Mouse (Mus musculus) bone marrow, adult 2 months (tissue): ENCODE data around the gene Map3k21. TPM values are rescaled to one million over a fixed set of nuclear protein-coding genes. Genes with fewer than 3 reads are reported as not detected.

Experiments used
- H3K27ac ChIP-seq: fragments of 200-500 bp; 2 replicates; pipeline ENCODE4 v1.5.1; 2012; ENCODE audit warnings: low read depth, mild to moderate bottlenecking, control low read depth, inconsistent platforms, low read length; ENCODE audit not compliant: control insufficient read depth, poor library complexity, insufficient read depth
- H3K4me1 ChIP-seq: fragments of 200-500 bp; 2 replicates; pipeline ENCODE4 v1.6.1; 2011; ENCODE audit warnings: low read length; ENCODE audit not compliant: control insufficient read depth, insufficient read depth
- H3K4me3 ChIP-seq: fragments of 200-500 bp; replicated peaks from 2 replicates; pipeline ENCODE3; 2011; ENCODE audit warnings: mild to moderate bottlenecking, low read depth, low read length, control low read depth; ENCODE audit not compliant: control insufficient read depth
- CTCF ChIP-seq: fragments of 200-500 bp; IDR thresholded peaks from 2 replicates; pipeline ENCODE4 v1.5.1; 2011; ENCODE audit warnings: low read length, control low read depth; ENCODE audit not compliant: control insufficient read depth, insufficient read depth
- POLR2A ChIP-seq: fragments of 200-500 bp; IDR thresholded peaks from 2 replicates; pipeline ENCODE4 v1.6.1; 2011; ENCODE audit warnings: low read depth, mild to moderate bottlenecking, control low read depth, low read length, borderline replicate concordance; ENCODE audit not compliant: control insufficient read depth
- WGBS: fragments of 180-500 bp; shearing (Covaris S2); methylation state at CpG from one replicate; pipeline ENCODE4 v1.1.7; 2018; 5-methylcytosine and 5-hydroxymethylcytosine counted together
- polyA plus RNA-seq: library from polyadenylated mRNA; stranded (reverse); fragments of >200 nt; gene quantifications from 2 replicates; pipeline ENCODE4 v1.2.4, GENCODE M21; 2011; ENCODE audit warnings: low replicate concordance; ENCODE audit not compliant: missing spikeins, insufficient read depth, insufficient read length

Gene Map3k21
- polyA plus RNA-seq, 1 experiment = not detected

GRCm38 (mm10) chr8:125971336-125971735 lies 61.1 kb downstream of the Map3k21 start:
- no peak for TF ChIP-seq POLR2A
- TF ChIP-seq CTCF = no peak
- 76% methylated on average over 3 of the region's 3 CpGs for WGBS
- Histone ChIP-seq H3K4me1 (no peaks in the 10 kb centered on the region), H3K27ac (no peak overlapping the region), H3K4me3 (no peak overlapping the region)

DNA sequence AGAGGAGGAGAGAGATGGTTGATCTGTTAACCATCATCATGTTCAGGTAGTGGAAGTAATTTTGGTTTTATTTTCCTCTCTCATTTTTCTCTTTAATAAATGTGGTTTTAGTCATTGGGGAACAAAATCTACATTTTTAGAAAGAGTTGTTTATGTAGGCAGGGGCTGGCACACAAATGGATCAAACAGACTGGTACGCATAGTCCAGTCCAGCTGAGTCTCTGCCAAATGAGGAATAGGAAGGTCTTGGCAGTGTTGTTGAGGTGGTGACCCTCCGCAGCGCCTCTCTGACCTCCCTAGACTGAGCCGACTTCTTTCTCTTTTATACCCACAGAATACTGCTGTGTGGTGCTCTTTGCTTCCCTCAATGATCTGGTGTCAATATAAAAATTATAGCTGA lies 65.7 kb downstream of the Map3k21 start:
- no peaks in the 10 kb centered on the region for H3K4me1 ChIP-seq
- TF ChIP-seq POLR2A (no peak), CTCF (no peak)
- 82% methylated on average over 4 of the region's 4 CpGs for WGBS
- H3K27ac ChIP-seq = no peak overlapping the region
- no peak overlapping the region for H3K4me3 ChIP-seq

DNA sequence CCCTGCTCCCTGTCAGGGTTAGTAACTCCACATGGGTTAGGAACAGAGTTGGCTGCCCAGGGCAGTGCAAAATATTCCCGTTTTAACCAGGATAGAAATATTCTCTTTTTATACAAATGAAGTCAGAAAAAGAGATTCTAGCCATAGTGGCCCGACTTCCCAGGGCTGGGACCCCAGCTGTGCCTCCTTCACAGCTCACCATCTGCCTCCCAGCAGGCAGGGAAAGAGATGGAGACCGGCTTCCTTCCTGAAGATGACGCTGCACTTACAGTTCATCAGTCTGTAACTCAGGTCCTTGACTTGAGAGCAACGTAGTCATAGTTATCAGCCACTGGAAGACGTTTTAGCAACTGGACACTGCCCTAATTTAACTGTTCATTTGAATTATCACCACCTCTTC lies 70.6 kb downstream of the Map3k21 start:
- WGBS = 13% methylated on average over 6 of the region's 6 CpGs
- no peak overlapping the region for H3K4me3 ChIP-seq
- no peaks in the 10 kb centered on the region for H3K4me1 ChIP-seq
- TF ChIP-seq POLR2A = no peak
- no peak for TF ChIP-seq CTCF
- no peak overlapping the region for H3K27ac ChIP-seq

GRCm38 (mm10) chr8:125983515-125983914 lies 73.3 kb downstream of the Map3k21 start:
- Histone ChIP-seq H3K27ac (no peak overlapping the region), H3K4me3 (no peak overlapping the region), H3K4me1 (no peaks in the 10 kb centered on the region)
- TF ChIP-seq POLR2A (no peak), CTCF (no peak)
- WGBS = 34% methylated on average over 3 of the region's 3 CpGs

- H3K4me1 ChIP-seq = no peaks in the 10 kb centered on the region
- 82% methylated on average over 4 of the region's 4 CpGs for WGBS
- no peak for TF ChIP-seq POLR2A
- H3K27ac ChIP-seq = no peak overlapping the region
- H3K4me3 ChIP-seq = no peak overlapping the region
Measured at GRCm38 (mm10) chr8:125984140-125984539, 73.9 kb downstream of the Map3k21 start.

DNA sequence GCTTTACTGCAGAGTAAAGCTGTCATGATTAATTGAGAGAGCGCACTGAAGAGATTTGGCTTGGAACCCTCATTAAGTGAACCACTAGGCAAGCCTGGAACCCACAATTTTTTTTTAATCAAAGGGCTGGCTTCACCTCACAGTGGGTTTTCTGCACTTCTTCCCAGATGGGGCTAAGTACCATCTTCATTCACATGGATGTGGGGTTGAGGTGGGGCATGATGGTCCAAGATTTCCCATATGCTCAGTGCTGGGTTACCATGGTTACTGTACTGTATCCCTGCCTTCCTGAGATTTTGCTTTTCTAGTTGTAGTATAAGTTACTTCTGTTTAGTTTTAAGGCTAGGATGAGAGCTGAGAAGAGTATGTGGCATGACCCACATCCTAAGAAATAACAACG lies 75.1 kb downstream of the Map3k21 start:
- no peak overlapping the region for H3K4me3 ChIP-seq
- no peak overlapping the region for H3K27ac ChIP-seq
- 86% methylated on average over 2 of the region's 2 CpGs for WGBS
- H3K4me1 ChIP-seq = no peaks in the 10 kb centered on the region
- no peak for TF ChIP-seq POLR2A
- TF ChIP-seq CTCF = no peak

- H3K4me3 ChIP-seq = no peak overlapping the region
- WGBS = 74% methylated on average over 6 of the region's 6 CpGs
- TF ChIP-seq POLR2A (no peak), CTCF (no peak)
- H3K27ac ChIP-seq = no peak overlapping the region
- no peaks in the 10 kb centered on the region for H3K4me1 ChIP-seq
Measured at GRCm38 (mm10) chr8:125986999-125987589, 76.8 kb downstream of the Map3k21 start.

DNA sequence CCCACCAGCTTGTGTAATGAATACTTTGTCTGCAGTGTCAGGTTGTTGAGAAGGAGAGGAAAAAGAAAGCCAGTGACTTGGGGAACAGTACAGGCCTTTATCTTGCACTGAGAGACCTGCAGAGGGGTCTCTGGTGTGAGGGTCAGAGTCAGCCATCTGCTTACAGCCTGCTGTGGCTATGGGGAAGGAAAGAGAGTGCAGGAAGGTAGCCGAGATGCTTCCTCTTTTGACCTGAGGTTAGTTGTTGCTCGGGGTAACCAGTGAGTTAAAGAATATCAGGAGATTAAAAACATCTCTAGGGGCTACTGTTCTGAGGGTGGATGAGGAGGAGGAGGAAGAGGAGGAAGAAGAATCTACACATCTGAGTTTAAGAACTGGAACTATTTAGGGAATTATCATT lies 77.7 kb downstream of the Map3k21 start:
- 1% methylated on average over 2 of the region's 2 CpGs for WGBS
- H3K27ac ChIP-seq = no peak overlapping the region
- TF ChIP-seq CTCF (no peak), POLR2A (no peak)
- H3K4me3 ChIP-seq = no peak overlapping the region
- H3K4me1 ChIP-seq = no peaks in the 10 kb centered on the region

DNA sequence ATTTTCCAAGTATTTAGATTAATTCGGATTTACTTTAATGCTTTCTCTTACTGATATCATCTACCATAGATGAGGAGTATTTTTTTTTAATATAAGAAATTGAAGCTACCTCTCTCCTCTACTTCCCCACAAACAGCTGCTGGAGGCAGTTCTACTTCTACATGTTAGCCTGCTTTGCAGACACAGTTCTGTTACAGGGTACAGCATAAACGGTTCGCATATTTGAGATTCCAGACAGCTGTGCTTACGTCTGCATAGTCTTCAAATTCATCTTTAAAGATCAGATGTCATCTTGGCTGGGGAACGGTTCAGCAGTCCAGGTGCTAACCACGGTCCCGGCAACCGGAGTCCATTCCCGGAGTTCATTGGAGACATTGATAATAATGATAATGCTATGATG lies 83.4 kb downstream of the Map3k21 start:
- no peak overlapping the region for H3K27ac ChIP-seq
- no peak overlapping the region for H3K4me3 ChIP-seq
- WGBS = 75% methylated on average over 9 of the region's 9 CpGs
- TF ChIP-seq CTCF (no peak), POLR2A (no peak)
- H3K4me1 ChIP-seq = no peaks in the 10 kb centered on the region
